Mouse (Mus musculus) myocyte (in vitro differentiated cells): ENCODE data around the gene Mybpc1.

Source experiments
- CEBPB ChIP-seq: IDR thresholded peaks from 2 replicates; pipeline ENCODE4 v1.6.1; 2011; ENCODE audit warnings: mild to moderate bottlenecking, moderate library complexity; ENCODE audit not compliant: poor library complexity, insufficient read depth, severe bottlenecking
- MAX ChIP-seq: IDR thresholded peaks from one replicate; pipeline ENCODE4 v1.6.1; 2011; ENCODE audit warnings: low read depth, mild to moderate bottlenecking, control low read depth
- MYOD1 ChIP-seq, 3 experiments: IDR thresholded peaks; one replicate each; pipeline ENCODE4 v1.6.1; 2011; ENCODE audit warnings: control low read depth in 2 of 3, low read depth in 2 of 3, mild to moderate bottlenecking in 2 of 3, moderate library complexity in 1 of 3; ENCODE audit not compliant: insufficient read length in 2 of 3, control insufficient read depth in 1 of 3
- MYOG ChIP-seq, 3 experiments: IDR thresholded peaks; one replicate each; pipeline ENCODE4 v1.6.1; 2011; ENCODE audit warnings: control low read depth in 2 of 3, low read depth in 2 of 3, mild to moderate bottlenecking in 2 of 3; ENCODE audit not compliant: insufficient read length in 2 of 3, control insufficient read depth in 1 of 3, insufficient read depth in 1 of 3
- POLR2A ChIP-seq: IDR thresholded peaks from one replicate; pipeline ENCODE4 v1.6.1; 2011; ENCODE audit warnings: low read depth, mild to moderate bottlenecking, control low read depth, moderate library complexity; ENCODE audit not compliant: insufficient read length
- POLR2AphosphoS2 ChIP-seq: IDR thresholded peaks from one replicate; pipeline ENCODE4 v1.6.1; 2011; ENCODE audit warnings: low read depth, control low read depth; ENCODE audit not compliant: insufficient read length
- SRF ChIP-seq: IDR thresholded peaks from one replicate; pipeline ENCODE4 v1.6.1; 2011; ENCODE audit warnings: low read depth; ENCODE audit not compliant: control insufficient read depth, insufficient read length
- TCF12 ChIP-seq: IDR thresholded peaks from one replicate; pipeline ENCODE4 v1.6.1; 2011; ENCODE audit warnings: mild to moderate bottlenecking, control low read depth; ENCODE audit not compliant: poor library complexity, insufficient read depth, severe bottlenecking
- USF1 ChIP-seq: IDR thresholded peaks from one replicate; pipeline ENCODE4 v1.6.1; 2011; ENCODE audit warnings: low read depth, mild to moderate bottlenecking, control low read depth, moderate library complexity

DNA sequence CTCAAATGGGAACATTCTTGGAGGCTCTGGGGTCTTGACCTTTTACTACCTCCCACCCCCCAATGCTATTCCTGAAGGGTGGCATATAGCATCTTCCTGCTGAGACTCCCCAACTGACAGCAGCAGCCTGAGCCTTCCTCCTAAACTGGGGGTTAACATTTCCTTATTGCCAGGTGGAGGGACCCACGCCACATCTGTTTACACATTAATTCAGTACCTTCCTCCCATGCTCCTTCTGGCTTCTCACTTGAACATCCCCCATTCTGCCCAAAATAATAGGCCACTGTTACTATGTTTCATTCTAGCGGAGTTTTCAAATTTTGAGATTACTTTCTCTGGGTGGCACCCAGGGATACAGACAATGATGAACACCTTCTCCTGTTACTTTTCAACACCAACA lies 80.9 kb downstream of the Mybpc1 start:
- TF ChIP-seq POLR2A = no peak
- no peak for TF ChIP-seq POLR2AphosphoS2
- TF ChIP-seq MAX = no peak
- TF ChIP-seq MYOG (IDR thresholded peaks at IDR 0.05; ENCODE audit: control insufficient read depth in 1 of 3, insufficient read depth in 1 of 3, insufficient read length in 2 of 3, low read depth in 2 of 3) = no peak
- no peak for TF ChIP-seq SRF
- no peak for TF ChIP-seq TCF12
- no peak for TF ChIP-seq USF1
- TF ChIP-seq CEBPB = no peak
- no peak for TF ChIP-seq MYOD1 (IDR thresholded peaks at IDR 0.05; ENCODE audit: control insufficient read depth in 1 of 3, insufficient read length in 2 of 3, low read depth in 2 of 3)
